Mouse (Mus musculus) lung, postnatal 36 days (tissue): ENCODE data around the gene Cyp1b1.

ENCODE experiments used
- DNase-seq: peaks from one replicate; pipeline ENCODE4 v3.0.0; 2022; ENCODE audit warnings: mixed read lengths

The Cyp1b1 gene

DNA sequence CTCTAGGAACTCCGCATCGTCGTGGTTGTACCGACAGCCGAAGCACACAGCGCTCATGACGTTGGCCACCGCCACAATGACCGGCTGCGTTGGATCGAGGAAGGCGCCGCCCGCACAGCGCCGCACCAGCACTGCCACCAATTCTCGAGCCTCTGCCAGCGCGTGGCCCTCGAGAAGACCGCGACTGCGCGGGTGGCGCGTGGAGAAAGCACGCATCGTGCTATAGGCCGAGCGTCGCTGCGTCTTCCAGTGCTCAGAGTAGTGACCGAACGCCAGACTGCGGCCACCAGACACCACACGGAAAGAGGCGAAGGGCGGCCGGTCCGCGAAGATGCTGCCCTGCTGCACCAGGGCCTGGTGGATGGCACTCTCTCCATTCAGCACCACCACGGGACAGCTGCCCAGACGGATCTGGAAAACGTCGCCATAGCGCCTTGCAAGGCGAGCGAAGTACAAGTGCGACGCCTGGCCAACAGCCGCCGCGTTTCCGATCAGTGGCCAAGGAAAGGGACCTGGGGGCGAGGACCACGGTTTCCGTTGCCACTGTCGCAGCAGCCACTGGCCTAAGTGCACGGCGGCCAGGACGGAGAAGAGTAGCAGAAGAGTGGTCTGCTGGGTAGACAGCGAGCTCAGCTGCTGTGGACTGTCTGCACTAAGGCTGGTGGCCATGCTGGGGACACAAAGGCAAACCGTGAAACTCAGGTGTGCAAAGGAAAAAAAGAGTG, 1.1 kb downstream of the Cyp1b1 start:
- peak; percentile 16 for DNase-seq

DNA sequence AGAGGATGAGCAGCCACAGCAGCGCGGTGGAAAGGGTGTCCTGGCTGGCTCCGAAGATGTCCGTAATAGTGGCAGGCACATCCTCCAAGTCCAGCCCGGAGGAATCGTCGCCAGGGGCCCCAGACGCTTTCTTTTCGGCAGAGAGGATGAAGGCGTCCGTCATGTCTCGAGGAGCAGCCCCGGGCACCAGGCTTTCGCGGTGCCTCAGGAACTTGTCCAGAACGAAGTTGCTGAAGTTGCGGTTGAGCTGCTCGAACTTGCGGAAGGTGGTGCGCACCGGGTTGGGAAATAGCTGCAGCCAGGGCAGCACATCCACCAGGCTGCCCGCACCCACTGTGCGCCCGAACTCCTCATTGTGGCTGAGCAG, 1.6 kb downstream of the Cyp1b1 start:
- DNase-seq = no peak

DNA sequence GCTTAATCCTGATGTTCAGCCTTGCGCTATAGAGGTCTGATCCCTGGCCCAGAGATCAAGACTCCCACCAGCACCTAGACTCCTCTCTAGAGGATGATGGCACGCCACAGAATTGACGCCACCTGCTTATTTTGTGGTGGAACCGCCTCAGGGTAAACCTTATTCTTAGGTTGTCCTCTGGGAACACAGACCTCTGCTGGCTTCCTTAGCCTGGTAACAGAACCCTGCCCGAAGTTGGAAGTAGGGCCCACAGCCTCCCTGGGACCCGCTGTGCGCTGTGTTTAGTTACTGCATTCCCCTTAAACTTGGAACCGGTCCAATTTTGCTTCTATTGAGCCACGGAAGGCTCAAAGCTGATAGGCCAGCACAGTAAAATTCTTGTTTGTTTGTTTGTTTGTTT, 2.3 kb downstream of the Cyp1b1 start:
- DNase-seq = no peak

DNA sequence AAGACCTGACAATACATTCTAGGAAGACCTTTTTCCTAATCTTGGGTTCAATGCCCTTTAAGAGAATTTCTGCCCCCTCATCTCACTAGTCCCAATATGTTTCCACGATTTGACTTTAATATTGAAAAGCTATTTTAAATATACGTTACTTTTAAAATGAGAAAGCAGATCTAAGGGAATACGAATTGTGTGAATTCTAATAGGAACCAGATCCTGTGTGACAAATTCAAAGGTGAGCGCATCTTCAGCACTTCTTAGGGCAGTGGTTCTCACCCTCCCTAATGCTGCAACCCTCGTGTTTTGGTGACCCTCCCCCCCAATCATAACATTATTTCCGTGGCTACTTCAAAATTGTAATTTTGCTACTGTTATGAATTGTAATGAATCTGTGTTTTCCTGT, 2.9 kb downstream of the Cyp1b1 start:
- no peak for DNase-seq

DNA sequence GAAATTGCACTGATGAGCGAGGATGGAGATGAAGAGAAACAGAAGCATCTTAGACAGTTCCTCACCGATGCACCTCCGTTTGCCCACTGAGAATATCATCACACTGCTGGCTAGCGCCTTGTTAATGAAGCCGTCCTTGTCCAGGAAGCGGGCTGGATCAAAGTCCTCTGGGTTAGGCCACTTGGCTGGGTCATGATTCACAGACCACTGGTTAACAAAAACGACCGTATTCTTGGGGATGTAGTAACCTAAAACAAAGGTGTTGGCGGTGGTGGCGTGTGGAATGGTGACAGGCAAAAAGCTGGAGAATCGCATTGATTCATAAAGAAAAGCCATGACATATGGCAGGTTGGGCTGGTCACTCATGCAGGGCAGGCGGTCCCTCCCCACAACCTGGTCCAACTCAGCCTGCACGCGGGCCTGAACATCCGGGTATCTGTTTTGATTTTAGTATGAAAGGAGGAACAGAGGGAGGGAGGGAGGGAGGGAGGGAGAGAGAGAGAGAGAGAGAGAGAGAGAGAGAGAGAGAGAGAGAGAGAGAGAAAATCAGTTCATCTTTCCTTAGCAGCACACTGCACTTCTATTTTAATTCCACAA, 4.5 kb downstream of the Cyp1b1 start:
- no peak for DNase-seq

DNA sequence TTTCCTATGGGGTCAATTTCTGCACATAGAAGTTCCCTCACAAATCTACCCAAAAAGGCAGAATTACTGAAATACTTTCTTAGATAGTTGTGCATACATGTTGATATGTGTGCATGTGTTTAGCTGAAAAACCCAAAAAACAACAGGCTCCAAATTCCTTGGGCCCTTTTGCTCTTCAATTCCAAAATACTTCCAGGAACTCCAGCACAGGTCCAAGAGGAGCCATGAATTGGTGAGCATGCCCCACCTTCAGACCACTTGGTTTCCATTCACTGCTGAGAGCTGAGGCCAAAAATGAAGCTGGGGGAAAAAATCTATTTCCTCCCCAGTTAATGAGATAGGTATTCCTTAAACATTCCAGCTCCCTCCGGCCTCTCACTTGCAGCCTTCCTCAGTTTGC, 5.1 kb downstream of the Cyp1b1 start:
- DNase-seq = no peak

DNA sequence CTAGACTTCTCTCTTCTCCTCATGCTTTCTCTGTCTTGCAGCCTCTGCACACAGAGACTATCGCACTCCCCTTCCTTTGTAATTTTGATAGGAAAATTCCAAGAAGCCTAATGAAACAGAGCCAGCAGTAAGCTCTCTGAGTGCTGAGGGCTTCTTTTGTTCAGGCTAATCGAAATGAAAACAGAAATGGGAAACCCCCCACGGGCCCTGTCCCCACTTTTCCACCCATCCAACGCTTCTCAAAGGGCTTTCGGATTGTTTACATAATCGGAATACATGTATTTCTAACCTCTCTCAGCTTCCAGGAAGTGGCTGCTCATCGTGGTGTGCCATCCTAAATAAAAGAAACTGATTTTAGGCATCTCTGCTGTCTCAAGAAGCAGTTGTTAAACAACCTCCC, 6.7 kb downstream of the Cyp1b1 start:
- DNase-seq = no peak

DNA sequence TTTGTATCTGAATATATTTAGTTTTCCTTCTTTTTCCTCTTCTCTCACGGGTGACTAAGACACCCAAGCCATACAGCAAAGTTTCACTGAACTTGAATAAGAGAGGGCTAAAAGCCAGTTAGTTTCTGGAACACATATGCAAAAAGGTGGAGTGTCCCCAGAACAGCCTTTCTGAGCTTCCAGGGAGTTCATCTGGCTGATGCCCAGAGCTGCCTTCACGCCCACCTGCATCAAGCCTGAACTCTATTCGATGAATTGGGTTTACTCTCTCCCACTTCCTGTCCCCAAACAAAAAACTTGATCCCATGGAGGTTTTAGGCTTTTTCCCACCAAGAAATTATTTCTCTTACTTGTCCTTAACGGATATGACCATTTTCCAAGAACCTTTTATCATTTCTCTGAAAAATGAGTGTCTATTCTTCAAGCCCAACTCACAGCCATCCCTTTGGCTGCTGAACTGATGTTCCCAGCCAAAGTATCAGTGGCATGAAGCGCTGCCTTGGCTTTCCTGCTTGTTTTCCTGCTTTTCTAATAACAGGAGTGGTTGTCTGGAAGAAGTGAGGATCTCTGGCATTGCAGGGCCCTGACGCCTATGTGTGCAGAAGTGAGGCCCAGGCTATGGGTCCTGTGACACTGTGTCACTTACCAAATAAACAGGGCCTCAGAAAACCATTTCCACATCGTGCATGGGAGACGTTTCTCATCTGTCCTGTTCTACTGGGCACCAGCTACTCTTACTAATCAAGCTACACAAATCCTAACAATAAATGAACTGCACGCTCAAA, 9.0 kb downstream of the Cyp1b1 start:
- DNase-seq = no peak

DNA sequence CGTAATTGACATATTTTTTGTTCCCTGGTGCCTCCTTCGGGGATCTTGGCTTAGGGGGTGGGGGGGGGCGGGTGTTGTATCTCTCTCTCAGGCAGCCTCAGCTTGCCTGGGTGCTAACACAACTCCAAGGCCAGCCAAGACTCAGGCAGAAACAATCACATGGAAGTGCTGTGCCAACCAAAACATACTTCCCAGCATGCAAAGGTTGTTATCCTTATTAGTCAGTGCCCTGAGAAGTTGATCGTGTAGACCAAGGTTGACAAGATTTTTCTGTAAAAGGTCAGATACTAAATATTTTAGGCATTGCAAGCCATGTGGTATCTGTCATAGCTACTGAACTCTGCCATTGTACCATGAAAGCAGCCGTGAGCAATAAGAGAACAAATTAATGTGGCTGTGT, 14.0 kb downstream of the Cyp1b1 start:
- no peak for DNase-seq

DNA sequence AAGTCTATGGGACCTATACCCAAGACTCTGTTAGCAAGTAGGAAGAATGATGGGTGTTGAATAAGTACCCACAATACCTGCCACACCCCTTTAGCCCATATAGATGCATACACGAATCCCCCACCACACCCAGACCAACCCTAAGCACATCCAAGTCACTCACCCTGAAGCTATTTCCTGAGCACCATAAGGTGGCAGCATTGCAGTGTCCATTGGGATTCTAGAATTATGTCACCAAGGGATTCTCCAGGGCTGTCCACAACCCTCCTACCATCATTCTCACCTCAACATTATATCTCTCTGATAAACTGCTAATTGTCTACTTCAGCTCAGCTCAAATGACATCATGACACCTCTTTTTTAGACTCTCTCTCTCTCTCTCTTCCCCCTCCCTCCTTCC, 15.7 kb downstream of the Cyp1b1 start:
- peak; percentile 47 for DNase-seq

DNA sequence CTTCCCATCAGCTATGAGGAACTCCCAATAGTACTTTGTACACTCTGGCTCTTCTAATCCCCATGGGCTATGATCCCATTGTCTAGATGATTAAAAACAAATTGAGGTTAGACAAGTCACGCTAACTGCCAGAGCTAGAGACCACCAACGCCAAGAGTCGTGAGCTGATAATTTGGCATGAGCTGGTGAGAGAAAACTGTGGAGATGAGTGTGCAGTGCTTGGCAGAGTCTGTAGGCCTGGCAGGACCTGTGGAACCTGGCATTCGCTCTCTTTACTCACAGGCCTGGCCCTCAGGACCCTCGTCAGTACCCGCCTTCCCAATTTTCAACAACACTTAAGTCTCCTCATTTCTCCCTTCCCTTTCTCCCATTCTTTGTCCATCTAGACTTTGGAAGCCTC, 19.3 kb downstream of the Cyp1b1 start:
- DNase-seq = no peak

DNA sequence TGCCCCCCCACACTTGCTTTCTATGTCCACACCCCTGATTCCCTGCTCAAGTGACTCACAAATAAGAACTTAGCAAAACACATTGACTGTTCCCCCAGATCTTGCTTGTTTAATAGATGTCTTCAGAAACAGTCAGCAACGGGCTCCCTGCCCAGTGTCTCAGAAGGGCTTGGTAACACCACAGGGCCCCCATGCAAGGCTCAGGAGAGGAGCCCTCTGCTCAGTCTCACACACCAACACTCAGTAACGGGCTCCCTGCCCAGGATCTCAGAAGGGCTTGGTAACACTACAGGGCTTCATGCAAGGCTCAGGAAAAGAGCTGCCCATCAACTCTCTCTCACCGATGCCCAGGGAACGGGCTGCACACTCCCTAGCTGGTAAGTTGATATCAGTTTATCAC, 19.8 kb downstream of the Cyp1b1 start:
- peak; percentile 10 for DNase-seq

DNA sequence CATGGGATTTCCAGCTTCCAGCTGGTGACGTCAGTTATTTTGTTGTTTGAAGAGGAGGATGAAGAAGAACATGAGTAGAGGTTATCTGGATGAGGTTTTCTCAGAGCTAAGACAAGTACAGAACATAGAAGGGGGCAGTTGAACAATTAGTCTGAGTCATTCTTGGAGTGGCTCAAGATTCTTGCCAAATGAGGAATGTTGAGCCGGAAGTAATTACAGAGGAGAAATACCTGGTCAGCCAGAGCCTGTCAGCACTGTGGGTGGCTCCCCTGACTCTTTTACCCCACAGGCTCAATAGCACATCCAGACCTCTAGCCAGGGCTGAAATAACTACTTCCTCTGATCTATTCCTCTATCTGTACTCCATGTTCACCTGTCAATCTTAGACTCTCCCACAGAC, 44.0 kb downstream of the Cyp1b1 start:
- DNase-seq = peak; percentile 14

DNA sequence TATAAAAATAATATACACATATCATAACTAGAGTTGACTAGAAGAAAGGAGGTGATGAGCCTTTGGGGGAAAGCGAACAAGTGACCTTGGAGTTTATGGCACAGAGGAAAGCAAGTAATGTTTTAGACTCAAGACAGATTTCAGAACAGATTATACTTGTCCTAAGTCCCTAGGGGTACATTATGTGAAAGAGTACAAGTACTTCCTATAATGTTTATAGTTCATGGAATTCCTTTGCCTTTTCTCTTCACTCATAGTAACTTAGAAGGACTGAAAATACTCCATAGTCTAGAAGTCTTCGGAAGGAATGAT, 50.8 kb downstream of the Cyp1b1 start:
- no peak for DNase-seq

DNA sequence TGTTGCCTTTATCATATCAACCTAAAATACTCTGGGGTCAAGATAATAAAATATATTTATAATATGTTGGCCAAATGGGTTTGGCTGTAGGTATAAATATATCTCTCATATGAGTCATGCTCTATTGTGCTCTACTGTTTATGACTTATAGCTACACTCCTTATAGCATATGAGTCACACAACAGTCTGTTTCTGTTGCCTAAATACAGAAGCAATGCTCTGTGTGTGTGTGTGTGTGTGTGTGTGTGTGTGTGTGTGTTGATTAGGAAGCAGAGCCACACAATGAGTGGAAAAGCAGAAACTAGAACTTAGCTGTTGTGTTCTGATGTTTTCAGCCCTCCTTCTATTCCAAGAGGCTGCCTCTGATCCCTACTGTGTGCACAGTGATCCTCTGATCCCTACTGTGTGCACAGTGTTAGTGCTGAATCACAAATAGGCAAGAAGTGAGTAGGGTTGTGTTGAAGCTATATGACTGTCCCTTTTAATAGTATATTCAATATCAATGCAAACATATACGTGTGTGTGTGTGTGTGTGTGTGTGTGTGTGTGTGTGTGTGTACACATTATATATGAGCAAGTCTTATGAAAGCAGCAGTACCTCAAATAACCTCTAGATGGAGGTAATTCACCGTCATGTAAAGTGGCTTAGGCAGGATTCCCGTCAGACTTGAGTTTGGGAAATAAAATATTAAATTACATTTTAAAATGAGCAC, 51.3 kb downstream of the Cyp1b1 start:
- peak; percentile 61 for DNase-seq

DNA sequence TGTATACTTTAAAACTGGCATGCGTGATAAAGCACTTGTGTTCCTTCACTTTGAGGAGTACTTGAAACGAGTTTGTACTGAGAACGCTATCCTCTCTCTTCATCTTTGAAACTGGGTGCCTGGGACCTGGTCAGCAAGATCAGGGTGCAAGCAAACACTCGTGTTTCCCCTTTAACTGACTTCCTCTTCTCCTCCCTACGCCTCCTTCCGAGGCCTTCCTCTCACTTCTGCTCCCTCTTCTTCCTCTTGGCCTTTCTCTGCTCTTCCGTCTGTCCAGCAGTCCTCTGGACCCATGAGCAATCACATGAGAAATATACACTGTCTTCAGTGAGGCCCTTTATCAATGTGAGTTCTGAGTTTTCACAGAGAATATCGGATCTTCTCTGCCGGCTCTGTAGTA, 53.0 kb downstream of the Cyp1b1 start:
- peak; percentile 19 for DNase-seq

DNA sequence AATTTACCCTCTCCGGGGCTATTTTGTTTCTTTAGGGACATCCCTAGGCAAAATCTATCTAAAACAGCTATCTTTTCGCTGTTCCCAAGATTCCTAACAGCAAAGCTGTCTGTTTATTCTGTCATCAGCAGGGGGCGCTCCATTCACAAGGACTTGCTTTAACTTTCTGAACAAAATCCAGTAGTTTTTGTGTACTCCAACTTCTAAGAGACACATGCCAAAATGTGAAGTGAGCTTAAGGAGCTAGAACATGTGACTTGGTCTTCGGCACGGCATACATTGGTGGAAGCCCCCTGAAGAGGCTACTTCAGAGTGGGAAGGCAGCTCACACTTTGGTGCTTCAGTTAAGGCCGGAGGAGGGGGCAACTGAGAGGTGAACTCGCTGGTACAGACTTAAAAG, 53.5 kb downstream of the Cyp1b1 start:
- DNase-seq = peak; percentile 82

DNA sequence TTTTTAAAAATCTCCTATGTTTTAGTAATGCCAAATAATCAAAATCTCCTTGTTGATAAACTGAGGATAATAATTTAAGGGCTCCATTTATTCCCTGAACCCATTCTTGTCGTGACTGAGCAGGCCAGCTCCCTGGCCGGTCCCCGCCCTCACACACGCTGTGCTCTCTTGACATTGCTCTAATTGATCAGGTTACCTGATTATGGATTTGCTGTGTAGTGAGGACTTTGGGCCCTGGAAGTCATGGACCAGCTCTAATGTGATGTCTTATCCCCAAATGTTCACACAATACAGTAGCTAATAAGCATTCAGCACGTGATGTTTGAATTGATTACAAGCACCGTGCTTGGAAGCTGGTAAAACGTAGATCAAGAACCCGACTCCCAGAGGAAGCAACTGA, 56.0 kb downstream of the Cyp1b1 start:
- no peak for DNase-seq

DNA sequence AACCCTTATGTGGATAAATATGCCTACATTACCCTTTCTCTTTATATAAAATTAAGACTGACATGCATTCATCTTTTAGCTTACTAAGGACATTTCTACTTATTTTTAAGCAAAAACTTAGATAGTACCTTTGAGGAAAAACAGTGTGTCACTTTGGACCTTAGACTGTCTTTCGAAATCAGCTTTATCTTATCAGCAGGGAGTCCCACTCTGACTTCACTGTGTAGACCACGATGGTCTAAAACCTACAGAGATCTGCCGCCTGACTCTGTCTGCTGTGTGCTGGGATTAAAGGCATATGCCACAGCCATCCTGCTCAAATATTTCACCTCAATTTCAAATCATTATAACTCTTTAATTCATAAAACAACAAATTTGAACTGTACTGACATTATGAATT, 56.4 kb downstream of the Cyp1b1 start:
- no peak for DNase-seq

DNA sequence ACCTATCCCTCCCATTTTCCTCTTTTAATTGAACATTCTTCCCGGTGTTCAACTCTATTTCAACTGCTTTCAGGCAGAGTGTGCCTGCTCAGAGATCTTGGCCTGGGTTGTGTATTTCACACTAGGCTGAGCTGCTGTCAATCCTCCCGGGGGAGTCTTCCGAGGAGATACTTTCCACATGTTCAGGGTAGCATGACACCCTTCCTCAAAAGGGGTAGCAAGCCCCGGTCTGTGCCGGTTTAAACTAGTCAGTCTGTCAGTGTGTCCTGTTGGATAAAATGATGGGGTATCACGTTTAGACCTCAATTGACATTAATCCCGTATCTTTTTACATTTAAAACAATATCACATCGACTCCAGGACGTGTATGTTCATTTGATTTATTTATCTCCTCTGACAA, 57.1 kb downstream of the Cyp1b1 start:
- no peak for DNase-seq

DNA sequence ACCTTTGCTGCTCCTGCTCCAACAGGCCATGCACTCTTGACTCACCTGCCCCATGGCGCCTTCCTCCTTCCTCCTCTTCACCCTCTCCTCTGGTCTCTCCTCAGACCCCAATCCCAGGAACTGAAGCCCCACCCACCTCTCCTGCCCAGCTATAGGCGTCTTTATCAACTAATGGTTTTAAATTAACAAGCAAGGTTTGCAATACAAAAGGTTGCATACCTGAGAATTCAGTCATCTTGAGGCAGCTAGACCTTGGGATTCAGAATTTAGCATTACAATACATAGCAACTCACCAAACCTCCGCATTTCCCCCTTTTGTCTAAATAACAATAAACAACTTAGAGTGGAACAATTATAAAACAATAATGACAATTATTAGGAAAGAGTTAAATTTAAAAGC, 60.7 kb downstream of the Cyp1b1 start:
- no peak for DNase-seq

DNA sequence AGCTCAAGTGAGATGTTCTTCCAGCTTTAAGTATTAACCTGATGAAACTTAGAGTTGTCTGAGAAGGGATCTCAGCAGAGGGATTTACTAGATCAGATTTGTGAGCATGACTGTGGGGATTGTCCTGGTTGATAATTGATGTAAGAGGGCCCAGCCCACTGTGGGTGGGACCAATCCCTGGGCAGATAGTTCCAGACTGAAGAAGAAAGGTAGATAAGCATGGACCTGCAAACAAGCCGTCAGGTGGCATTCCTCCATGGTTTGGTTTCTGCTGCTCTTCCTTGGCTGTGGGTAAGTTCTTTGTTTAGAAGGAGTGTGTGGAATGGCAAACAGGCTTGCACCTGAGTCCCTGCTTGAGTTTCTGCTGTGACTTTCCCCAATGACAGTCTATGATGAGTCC, 61.7 kb downstream of the Cyp1b1 start:
- DNase-seq = no peak
